In the genomic region with DNA sequence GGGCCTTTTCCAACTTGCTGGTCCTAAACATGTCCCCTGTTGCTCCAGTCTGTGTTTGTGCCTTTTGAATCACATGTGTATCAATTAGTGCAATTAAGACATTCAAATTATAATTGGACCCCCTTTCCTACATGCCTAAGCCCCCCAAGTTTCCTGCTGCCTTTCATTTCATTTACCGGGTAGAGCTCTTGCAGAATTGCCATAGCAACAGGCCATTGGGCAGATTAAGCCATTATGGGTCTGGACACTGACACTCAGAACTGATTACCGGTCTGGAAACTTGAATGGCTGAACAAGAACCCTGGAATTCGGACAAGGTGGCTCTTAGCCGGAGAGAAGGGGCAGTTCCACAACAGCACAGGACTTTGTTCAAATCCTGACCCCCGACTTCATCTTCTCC, we compare ENCODE assay signal across 2 mouse cellular contexts. TPM values are rescaled to one million over a fixed set of nuclear protein-coding genes. Genes with fewer than 3 reads are reported as not detected.
"Had no signal": no experiment of that assay in that cellular context is flagged by ENCODE, and none has a peak within 500 bp of the region (broad histone marks: within the 10 kb centered on the region; RNA-seq: fewer than 3 reads in every experiment).

No protein-coding gene starts in this region.

RNA-seq across cellular contexts. Expression of gene Magee2, which starts 39.5 kb away (rescaled TPM):
- polyA plus RNA-seq: erythroblast, embryonic 14.5 days; heart, adult 2 months had no signal
